Comparison of ENCODE assay signal across 1 mouse cellular context in genomic region chr4:154025641-154026440, GRCm38 (mm10).
TF ChIP-seq lines count a peak whose summit lies in the region.

Smim1 (minus strand) TSS chr4:154026230.

TF ChIP-seq in MEL, 35 proteins besides CTCF, POLR2A, EP300 and RAD21 (continued from another document):
- TF ChIP-seq USF1 (IDR thresholded peaks at IDR 0.05; ENCODE audit: low read depth, low read length) (peak; percentile 79), MAZ (IDR thresholded peaks at IDR 0.05; ENCODE audit: low read depth, low read length) (peak; percentile 77), NELFE (IDR thresholded peaks at IDR 0.05; ENCODE audit: low read depth, low read length) (peak; percentile 65), ELF1 (IDR thresholded peaks at IDR 0.05; ENCODE audit: low read depth, low read length) (no peak), BHLHE40 (IDR thresholded peaks at IDR 0.05; ENCODE audit: borderline replicate concordance, low read depth, low read length) (peak; percentile 12; the same call in 1 of the 2 replicates), CHD1 (IDR thresholded peaks at IDR 0.05; ENCODE audit: low read depth, low read length) (no peak), MYB (IDR thresholded peaks at IDR 0.05; ENCODE audit: low read depth, low read length) (no peak)
